Mouse (Mus musculus) cerebellum, adult 9-10 months (tissue): ENCODE results near the gene Rack1.

ENCODE experiments used
- DNase-seq: peaks from one replicate; pipeline ENCODE4 v3.0.0; 2022

The Rack1 gene

GRCm38 (mm10) chr11:48796290-48796689 lies 3.8 kb upstream of the Rack1 start:
- no peak for DNase-seq

- peak; percentile 18 for DNase-seq
Observed at GRCm38 (mm10) chr11:48797287-48797686, 2.8 kb upstream of the Rack1 start.

GRCm38 (mm10) chr11:48798308-48798707 lies 1.8 kb upstream of the Rack1 start:
- DNase-seq = no peak

- DNase-seq = no peak
Observed at GRCm38 (mm10) chr11:48798984-48799920, 880 bp upstream of the Rack1 start.

DNA sequence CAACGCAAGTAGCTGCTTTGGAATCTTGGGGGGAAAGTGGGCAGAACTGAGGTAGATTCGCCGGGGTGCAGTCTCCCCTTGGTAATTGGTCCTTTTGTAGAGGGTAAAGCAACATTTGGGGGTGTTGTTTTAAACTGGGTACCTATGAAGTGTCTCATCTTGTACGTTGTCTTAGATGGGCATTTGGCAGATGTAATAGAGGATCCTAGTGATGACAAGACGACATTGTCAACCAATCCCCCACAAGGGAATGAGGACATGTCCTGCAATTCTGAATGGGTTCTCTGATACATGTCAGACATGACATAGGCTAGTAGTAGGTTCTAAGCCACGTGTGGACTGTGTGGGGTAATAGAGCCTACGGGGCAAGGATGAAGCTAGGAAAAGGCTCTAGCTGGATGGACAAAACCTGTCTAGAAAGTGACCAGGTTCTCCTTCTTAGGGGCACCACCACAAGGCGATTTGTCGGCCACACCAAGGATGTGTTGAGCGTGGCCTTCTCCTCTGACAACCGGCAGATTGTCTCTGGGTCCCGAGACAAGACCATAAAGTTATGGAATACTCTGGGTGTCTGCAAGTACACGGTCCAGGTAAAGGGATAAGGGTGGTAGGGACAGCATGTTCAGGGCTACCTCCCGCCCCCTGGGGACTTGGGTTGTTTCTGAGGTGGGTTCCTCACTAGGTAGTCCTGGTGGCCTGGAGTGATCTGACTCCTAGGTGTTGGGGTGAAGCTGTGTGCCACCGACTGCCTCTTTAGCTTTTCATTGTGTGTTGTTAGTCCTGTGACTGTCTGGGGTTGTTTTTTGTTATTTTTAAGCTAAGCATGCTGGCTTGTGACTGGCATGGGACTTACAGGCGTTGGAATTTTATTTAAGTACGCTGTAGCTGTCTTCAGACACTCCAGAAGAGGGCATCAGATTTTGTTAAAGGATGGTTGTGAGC lies 2.0 kb downstream of the Rack1 start:
- no peak for DNase-seq

DNA sequence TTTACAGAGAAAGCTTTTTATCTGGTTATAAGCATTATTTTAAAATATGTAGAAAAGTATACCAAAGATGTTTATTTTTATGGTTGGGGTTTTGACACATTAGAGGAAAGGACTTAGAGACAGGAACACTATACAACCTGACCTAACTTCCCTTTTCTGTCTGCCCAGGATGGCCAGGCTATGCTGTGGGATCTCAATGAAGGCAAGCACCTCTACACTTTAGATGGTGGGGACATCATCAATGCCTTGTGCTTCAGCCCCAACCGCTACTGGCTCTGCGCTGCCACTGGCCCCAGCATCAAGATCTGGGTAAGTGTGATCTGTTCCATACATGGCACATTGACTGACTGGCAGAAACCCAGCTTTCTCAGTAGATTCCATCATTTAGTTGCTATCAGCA lies 3.9 kb downstream of the Rack1 start:
- DNase-seq = no peak

DNA sequence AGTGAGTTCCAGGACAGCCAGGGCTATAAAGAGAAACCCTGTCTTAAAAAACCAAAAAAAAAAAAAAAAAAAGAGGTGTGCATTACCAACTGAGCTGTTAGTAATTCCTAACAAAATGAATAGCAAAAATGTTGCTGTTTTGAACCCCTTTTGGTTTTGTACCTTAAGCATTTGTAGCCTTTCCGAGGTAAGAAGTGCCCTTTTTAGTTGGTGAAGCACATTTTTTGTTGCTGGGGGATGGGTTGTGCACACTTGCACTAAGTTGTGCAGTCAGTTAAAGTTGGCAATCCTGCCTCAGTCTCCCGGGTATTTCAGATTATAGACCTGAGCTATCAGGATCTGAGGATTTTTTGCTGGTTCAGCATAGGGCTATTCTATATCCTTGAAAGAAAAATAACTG lies 4.8 kb downstream of the Rack1 start:
- DNase-seq = no peak

DNA sequence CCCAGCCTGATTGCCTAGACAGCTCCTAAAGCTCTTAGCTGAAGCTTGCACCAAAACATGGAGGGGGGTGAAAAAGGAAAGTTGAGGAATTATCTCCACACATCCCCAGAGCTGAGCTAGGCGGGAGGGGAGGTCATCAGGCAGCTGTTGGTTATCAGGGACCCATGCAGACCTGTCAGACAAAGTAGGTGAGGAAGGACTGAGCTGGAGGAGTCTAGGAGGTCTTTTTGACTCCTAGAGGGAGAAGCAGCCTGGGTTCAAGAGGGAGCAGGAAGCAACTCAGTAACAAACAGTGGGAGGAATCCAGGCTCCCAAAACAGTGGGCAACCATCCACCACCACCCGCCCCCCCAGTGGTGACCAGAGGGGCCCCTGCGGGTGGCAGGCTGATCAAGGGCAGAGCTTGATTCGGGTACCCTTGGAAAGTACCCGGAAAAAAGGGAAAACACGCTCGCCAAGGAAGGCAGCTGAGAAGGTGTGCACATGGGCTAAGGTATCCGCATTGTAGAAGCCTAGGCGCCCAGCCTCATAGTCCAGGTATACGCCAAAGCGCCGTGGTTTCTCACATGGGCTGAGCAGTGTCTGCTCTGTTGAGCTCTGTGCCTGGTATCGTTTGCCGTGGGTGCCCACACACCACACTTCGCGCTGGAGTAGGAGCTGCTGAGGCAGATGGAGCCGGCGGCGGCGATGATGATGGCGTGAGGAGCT lies 6.9 kb downstream of the Rack1 start:
- DNase-seq = no peak

DNA sequence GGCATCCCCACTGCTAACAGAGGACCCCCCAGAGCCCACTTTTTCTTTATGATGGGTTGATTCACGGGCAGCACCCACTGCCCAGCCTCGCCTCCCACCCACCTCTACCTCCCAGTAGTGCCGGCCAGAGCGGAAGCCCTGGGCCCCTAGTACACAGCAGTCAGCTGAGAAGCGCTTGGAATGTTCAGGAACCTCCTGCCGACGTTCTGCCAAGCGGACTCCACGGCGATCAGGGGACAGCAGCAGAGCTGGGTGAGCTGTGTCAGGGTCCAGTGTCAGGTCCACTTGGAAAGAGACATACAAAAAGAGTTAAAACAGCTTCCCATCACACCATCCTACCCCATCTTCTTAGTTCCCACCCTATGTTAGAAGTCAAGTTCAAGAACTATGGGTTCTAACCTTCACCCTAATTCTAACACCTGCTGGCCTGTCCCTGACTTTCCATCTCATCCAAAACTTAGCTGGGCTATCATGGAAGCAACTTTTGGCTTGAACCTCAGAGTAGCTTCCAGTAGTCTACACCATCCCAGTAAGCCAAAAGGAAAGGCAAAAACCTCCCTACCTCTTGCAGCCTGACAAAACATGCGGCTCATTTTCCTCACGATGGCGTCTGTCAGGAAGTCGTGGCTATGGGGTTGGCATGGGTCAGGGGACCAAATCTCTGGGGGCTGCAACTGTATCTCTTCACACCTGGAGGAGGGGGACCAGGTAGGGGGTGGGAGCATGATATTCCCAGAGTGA lies 7.6 kb downstream of the Rack1 start:
- DNase-seq = no peak

GRCm38 (mm10) chr11:48808304-48808646 lies 8.1 kb downstream of the Rack1 start:
- no peak for DNase-seq

DNA sequence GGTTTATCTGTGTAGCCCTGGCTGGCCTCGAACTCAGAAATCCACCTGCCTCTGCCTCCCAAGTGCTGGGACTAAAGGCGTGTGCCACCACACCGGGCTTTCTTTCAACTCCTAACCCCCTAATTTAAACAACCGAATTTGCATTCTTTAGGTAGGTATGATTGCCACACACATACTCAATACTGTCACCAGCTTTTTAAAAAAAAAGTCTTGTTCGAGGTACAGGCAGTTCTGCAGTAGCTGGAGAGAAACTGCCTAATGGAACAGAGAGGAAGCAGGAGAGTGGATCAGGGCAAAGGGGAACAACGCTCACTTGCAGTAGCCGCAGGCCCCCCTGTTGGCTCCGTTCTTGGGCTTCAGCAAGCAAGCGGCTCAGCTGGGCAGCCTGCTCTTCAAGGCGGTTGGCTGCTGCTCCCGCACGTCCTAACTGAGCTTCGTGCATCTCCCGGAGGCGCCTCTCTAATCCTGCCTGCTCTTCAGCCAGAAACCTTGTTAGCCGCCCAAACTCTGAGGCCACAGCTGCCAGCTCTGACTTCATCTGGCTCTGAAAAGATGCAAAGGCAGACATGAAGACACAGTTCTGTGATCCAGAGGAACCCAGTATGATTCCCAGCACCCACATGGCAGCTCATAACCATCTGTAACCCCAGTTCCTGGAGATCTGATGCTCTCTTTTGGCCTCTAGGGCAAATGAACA lies 8.8 kb downstream of the Rack1 start:
- no peak for DNase-seq

DNA sequence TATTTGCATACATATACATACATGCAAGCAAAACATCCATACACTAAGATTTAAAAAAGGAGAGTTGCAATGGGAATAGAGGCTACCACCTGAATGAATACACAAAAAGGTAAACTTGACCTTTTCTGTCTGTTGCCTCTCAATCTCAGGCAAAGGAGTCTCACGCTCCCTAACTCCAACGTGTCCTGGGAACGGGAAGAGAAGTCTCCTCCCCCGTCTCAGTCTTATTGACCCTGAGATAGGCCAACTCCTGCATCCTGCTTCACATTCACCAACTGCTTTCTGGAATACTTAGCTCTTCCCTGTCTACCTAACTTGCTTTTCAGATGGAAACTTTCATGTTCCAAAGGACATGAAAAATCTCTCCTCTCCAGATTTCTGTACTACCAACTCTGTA lies 9.3 kb downstream of the Rack1 start:
- no peak for DNase-seq

- DNase-seq = no peak
Observed at GRCm38 (mm10) chr11:48810142-48810541, 10.0 kb downstream of the Rack1 start.

- no peak for DNase-seq
Observed at GRCm38 (mm10) chr11:48813782-48814181, 13.7 kb downstream of the Rack1 start.

- peak; percentile 57 for DNase-seq
Observed at GRCm38 (mm10) chr11:48815851-48816250, 15.7 kb downstream of the Rack1 start.

DNA sequence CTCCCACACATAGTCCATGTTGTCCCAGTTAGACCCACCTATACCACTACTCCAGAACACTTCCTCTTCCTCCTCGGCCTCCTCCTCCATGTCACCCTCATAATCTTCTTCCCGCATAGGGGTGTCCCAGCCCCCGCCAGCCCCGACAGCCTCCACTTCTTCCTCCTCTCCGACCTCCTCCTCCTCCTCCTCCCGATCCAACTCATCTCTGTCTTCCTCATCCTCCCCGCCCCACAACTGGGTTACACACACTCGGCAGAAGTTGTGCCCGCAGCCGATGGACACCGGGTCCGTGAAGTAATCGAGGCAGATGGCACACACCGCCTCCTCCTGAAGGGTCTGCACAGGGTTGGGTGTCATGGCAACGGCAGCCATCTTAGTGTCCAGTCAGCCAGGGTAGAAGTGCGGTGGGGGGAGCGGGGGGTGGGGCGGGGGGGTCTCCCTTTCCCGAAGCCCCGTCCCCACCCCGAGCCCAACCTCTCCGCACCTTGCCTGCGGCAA lies 16.2 kb downstream of the Rack1 start:
- DNase-seq = peak; percentile 77

- DNase-seq = peak; percentile 99
Observed at GRCm38 (mm10) chr11:48816800-48817665, 16.9 kb downstream of the Rack1 start, which contains the start of gene Trim41. Trim41 (minus strand) TSS chr11:48817353.

DNA sequence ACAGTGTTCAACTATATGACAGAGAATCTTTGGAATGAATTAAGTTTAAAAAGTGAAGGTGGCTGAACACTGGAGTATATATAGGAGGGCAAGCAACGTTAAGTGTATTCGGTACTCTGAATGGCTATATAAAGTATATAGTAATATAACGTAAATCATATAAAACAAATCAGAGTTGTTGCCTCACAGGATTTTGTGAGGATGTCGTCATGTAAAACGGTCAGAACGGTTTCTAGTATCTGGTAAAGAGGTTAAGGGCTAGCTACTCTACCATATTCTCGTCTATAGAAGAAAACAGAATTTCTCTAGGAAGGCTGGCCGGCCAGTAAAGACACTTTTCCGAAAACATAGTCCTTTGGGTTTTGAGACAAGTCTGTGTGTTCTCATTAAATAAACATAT lies 17.7 kb downstream of the Rack1 start:
- DNase-seq = no peak

DNA sequence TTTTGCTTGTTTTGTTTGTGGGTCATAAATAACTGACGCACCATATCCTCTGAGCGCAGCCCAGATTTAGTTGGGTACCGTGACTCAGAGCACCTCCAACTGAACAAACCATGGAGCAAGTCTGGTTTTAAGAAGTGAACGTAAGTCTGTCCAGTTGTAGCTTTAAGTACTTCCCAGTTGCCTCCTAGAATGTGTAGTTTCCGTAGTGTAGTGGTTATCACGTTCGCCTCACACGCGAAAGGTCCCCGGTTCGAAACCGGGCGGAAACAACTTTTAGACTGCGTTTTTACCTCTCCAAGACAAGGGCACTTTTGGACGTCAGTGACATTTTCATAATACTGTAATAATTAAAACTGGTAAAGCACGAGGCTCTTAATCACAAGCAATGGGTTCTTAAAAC lies 18.2 kb downstream of the Rack1 start:
- DNase-seq = peak; percentile 94

DNA sequence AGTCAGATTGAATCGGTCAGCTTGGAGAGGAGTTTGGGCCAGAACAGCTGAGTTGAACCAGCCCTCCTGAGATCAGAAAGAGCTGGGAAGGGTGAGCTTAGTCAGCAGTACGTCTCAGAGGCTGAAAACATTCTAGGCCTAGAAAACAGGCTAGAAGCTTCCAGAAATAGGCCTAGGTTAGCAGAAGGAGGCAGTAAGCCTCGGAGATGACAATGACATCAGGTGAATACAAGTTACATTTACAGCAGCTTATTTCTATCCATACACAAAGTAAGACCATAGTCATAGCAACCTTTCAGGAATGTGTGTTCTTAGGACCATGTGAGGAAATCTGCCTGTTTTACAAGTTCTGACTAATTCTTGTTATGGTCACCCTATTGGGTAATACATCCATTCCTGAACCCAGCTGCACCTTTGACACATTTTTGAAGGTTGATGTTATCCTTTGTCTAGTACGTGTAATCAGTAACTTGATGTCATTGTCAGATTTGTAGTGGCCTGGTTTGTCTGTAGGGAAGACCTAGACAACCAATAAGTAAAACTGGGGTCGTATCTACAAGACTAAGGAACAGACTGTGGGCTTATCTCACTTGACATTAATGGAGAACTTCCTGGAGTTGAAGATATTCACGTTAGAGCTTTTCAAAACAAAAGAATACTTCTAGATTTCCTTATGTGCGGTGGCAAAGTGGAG lies 19.6 kb downstream of the Rack1 start:
- no peak for DNase-seq
